26 mouse cellular contexts compared by ENCODE assay signal in genomic region chr4:120027671-120028070, GRCm38 (mm10). TPM values are rescaled to one million over a fixed set of nuclear protein-coding genes. Genes with fewer than 3 reads are reported as not detected.
A peak's percentile ranks its signal among the peaks of the same experiment; 100 is the strongest.
DNase-seq lines count a peak whose midpoint lies in the region; ATAC-seq and TF ChIP-seq lines count a peak whose summit lies in the region.
"Had no signal": no experiment of that assay in that cellular context is flagged by ENCODE, and none has a peak within 500 bp of the region (broad histone marks: within the 10 kb centered on the region; RNA-seq: fewer than 3 reads in every experiment).

No protein-coding gene starts in this region.

- DNase-seq in 3T3-L1 (ENCODE audit: low read depth, low spot score) = peak; percentile 75
- DNase-seq in Muller cell, postnatal 12 days (ENCODE audit: inconsistent ontology term) = peak; percentile 70
- peak; percentile 4 for DNase-seq in Patski (ENCODE audit: low read depth, low spot score)
- DNase-seq in layer of hippocampus, adult 9-11 months = no peak
- DNase-seq in liver, embryonic 11.5 days (ENCODE audit: low spot score) = no peak
- DNase-seq: adrenal gland, adult 2 months; adrenal gland, postnatal 10 days; adrenal gland, postnatal 25 days; cerebellum, adult 11 months; cerebellum, adult 18-20 months; cerebellum, adult 8-10 months; cerebellum, adult 9-11 months; cerebellum, postnatal 14 days; cerebellum, postnatal 36 days; embryo, embryonic 11 days had no signal

- in situ Hi-C loops in Patski (cut with MboI; ENCODE audit: low pct_unique_long_range_greater_than_20kb) = no loop called here

- no peak for TF ChIP-seq CTCF in Patski (IDR thresholded peaks at IDR 0.05)

- no peak overlapping the region for H3K4me3 ChIP-seq in liver, embryonic 11.5 days (ENCODE audit: low read depth, low read length)
- H3K4me3 ChIP-seq: embryonic facial prominence, embryonic 13.5 days; embryonic facial prominence, embryonic 15.5 days; erythroblast, embryonic 14.5 days; forebrain, embryonic 10.5 days; forebrain, embryonic 12.5 days had no signal

- no peak overlapping the region for H3K4me2 ChIP-seq in liver, embryonic 11.5 days
- H3K4me2 ChIP-seq: embryonic facial prominence, embryonic 13.5 days; embryonic facial prominence, embryonic 15.5 days; forebrain, embryonic 12.5 days had no signal

- H3K9ac ChIP-seq in liver, embryonic 11.5 days (ENCODE audit: low read depth, low read length) = no peak overlapping the region
- H3K9ac ChIP-seq: embryonic facial prominence, embryonic 13.5 days; embryonic facial prominence, embryonic 15.5 days; forebrain, embryonic 12.5 days had no signal

- CTCF ChIA-PET in Patski (lab: Charles Lee) = no interaction called here

- H3K27me3 ChIP-seq in Patski = no peaks in the 10 kb centered on the region
- H3K27me3 ChIP-seq in liver, embryonic 11.5 days (replicated peaks; ENCODE audit: control insufficient read depth, insufficient read depth, low read length) = peaks cover 14% of the 10 kb centered on the region

- no peaks in the 10 kb centered on the region for H3K36me3 ChIP-seq in liver, embryonic 11.5 days (ENCODE audit: control insufficient read depth, insufficient read depth, low read length)
- H3K36me3 ChIP-seq: embryonic facial prominence, embryonic 13.5 days; embryonic facial prominence, embryonic 15.5 days; forebrain, embryonic 10.5 days; forebrain, embryonic 12.5 days had no signal

- H3K27ac ChIP-seq in liver, embryonic 11.5 days (ENCODE audit: low read depth, low read length) = no peak overlapping the region
- H3K27ac ChIP-seq: embryonic facial prominence, embryonic 13.5 days; embryonic facial prominence, embryonic 15.5 days; forebrain, embryonic 10.5 days; forebrain, embryonic 12.5 days had no signal

- H3K4me1 ChIP-seq in liver, embryonic 11.5 days (replicated peaks; ENCODE audit: control insufficient read depth, insufficient read depth, low read length) = no peaks in the 10 kb centered on the region
- H3K4me1 ChIP-seq: embryonic facial prominence, embryonic 13.5 days had no signal

- ATAC-seq in Patski = no peak
- no peak for ATAC-seq in liver, embryonic 11.5 days (replicated peaks; ENCODE audit: low FRiP score)
- ATAC-seq: forebrain, embryonic 14.5 days; forebrain, embryonic 16.5 days had no signal

- H3K9me3 ChIP-seq in liver, embryonic 11.5 days (ENCODE audit: control insufficient read depth, low read length) = no peaks in the 10 kb centered on the region
- H3K9me3 ChIP-seq: embryonic facial prominence, embryonic 13.5 days; embryonic facial prominence, embryonic 15.5 days; forebrain, embryonic 10.5 days; forebrain, embryonic 12.5 days had no signal

- WGBS in liver, embryonic 11.5 days = 88% methylated on average over 1 of the region's 1 CpGs

- POLR2A ChIA-PET in Patski (lab: Charles Lee) = no interaction called here

RNA-seq across cellular contexts. Expression of gene AL607142.1, which starts 37.1 kb away (rescaled TPM):
- polyA plus RNA-seq in Patski (2021) = not detected
- not detected in 2 replicates for polyA plus RNA-seq in liver, embryonic 11.5 days (2014; fragmentation: Nextera tagmentation; extraction: Ambion mirVana)
- polyA plus RNA-seq: adrenal gland, adult 2 months; brain, embryonic 14.5 days; C2C12; embryonic facial prominence, embryonic 11.5 days; embryonic facial prominence, embryonic 13.5 days; embryonic facial prominence, embryonic 15.5 days; erythroblast, embryonic 14.5 days; forebrain, embryonic 10.5 days; forebrain, embryonic 12.5 days; forebrain, embryonic 14.5 days; forebrain, embryonic 16.5 days; frontal cortex, adult 2 months had no signal

Comparison
In these comparisons a context has a peak if more than half of its experiments do, and no peak if none do; other contexts are left out.
1. DNase-seq: peak in 3T3-L1 (single experiment), Muller cell, postnatal 12 days (single experiment) and Patski (single experiment); none in layer of hippocampus, adult 9-11 months (single experiment) and liver, embryonic 11.5 days (single experiment).